Mouse (Mus musculus): Measurements from ENCODE around the gene Clic5. TPM values are rescaled to one million over a fixed set of nuclear protein-coding genes. Genes with fewer than 3 reads are reported as not detected.
"Not testable (repeated sequence)": the region's sequence is repeated elsewhere in the genome, so short reads cannot be mapped to it uniquely, and the experiment has no call there.

Clic5 gene
- polyA plus RNA-seq, 1 experiment from 2014 or later, result 0.27 TPM

DNA sequence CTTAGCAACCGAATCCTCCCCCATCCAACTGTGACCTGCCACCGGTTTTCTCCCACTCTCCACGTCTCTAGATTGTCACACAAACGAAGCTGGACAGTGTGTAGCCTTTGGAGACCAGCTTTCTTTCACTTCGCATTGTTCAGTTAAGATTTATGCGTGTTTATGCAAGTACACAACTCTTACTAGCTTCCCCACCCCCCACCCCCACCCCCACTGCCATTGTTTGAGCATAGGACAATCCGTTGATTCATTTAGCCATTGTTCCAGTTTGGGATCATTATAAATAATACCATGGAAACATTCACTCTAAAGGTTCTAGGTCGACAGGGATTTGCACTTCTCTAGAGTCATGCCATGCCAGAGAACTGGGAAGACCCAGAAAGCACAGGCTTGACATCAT is 7.0 kb upstream of the Clic5 start:
- Histone ChIP-seq H3K4me1 (ENCODE audit: control insufficient read depth, insufficient read depth, low read length) (no peaks in the 10 kb centered on the region), H3K9ac (ENCODE audit: low read length) (no peak overlapping the region), H3K36me3 (ENCODE audit: control insufficient read depth, insufficient read depth, low read length) (no peaks in the 10 kb centered on the region), H3K27me3 (ENCODE audit: control insufficient read depth, insufficient read depth, low read length) (no peaks in the 10 kb centered on the region), H3K9me3 (ENCODE audit: control insufficient read depth, low read length) (no peaks in the 10 kb centered on the region), H3K4me3 (ENCODE audit: low read depth, low read length) (no peak overlapping the region), H3K27ac (replicated peaks; ENCODE audit: low read depth, low read length) (no peak overlapping the region), H3K4me2 (ENCODE audit: low read depth, severe bottlenecking) (no peak overlapping the region)
- ATAC-seq (ENCODE audit: insufficient number of reproducible peaks, low FRiP score, low TSS enrichment, low read depth), result no peak
- DNase-seq (ENCODE audit: low spot score), result no peak
- WGBS, result 84% methylated on average over 8 of the region's 8 CpGs

DNA sequence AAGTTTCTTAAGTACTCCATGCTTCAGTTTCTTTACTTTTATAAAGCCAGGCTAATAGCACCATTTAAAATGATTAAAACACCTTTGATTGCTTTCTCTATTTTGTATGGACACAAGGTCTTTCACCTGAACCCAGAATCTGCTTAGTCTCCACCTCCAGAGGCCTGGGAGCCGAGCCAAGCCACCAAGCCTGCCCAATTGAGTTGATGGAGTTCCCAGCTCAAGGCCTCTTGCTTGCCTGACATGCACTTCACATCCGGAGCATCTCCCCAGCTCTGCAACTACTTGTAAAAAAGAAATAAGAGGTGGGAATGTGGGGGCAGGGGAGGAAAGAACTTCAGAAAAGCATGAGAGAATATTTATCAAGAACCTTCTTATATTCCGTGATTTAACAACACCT is 1.5 kb upstream of the Clic5 start:
- H3K27ac ChIP-seq (replicated peaks; ENCODE audit: low read depth, low read length), result no peak overlapping the region
- H3K27me3 ChIP-seq (ENCODE audit: control insufficient read depth, insufficient read depth, low read length), result peaks cover 8% of the 10 kb centered on the region; the same call in 1 of the 2 replicates
- H3K9ac ChIP-seq (ENCODE audit: low read length), result no peak overlapping the region
- H3K4me2 ChIP-seq (ENCODE audit: low read depth, severe bottlenecking), result no peak overlapping the region
- peaks cover 7% of the 10 kb centered on the region for H3K4me1 ChIP-seq (ENCODE audit: control insufficient read depth, insufficient read depth, low read length)
- no peak overlapping the region for H3K4me3 ChIP-seq (ENCODE audit: low read depth, low read length)
- ATAC-seq (ENCODE audit: insufficient number of reproducible peaks, low FRiP score, low TSS enrichment, low read depth) (no peak), DNase-seq (ENCODE audit: low spot score) (no peak)
- WGBS, result 82% methylated on average over 3 of the region's 3 CpGs
- no peaks in the 10 kb centered on the region for H3K36me3 ChIP-seq (ENCODE audit: control insufficient read depth, insufficient read depth, low read length)
- H3K9me3 ChIP-seq (ENCODE audit: control insufficient read depth, low read length), result no peaks in the 10 kb centered on the region

DNA sequence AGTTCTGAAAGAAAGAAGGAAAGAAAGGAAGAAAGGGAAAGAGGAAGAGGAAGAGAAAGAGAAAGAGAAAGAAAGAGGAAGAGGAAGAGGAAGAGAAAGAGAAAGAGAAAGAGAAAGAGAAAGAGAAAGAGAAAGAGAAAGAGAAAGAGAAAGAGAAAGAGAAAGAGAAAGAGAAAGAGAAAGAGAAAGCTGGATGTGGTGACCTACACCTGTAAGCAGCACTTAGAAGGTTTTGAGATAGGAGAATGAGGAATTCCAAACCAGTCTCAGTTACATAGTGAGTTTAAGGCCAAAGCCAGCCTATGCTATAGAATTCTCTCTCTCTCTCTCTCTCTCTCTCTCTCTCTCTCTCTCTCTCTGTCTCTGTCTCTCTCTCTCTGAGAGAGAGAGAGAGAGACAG is 847 bp upstream of the Clic5 start:
- H3K4me1 ChIP-seq (ENCODE audit: control insufficient read depth, insufficient read depth, low read length); H3K27me3 ChIP-seq (ENCODE audit: control insufficient read depth, insufficient read depth, low read length); H3K9me3 ChIP-seq (ENCODE audit: control insufficient read depth, low read length); H3K27ac ChIP-seq (replicated peaks; ENCODE audit: low read depth, low read length); H3K4me2 ChIP-seq (ENCODE audit: low read depth, severe bottlenecking); DNase-seq (ENCODE audit: low spot score); H3K9ac ChIP-seq (ENCODE audit: low read length); H3K4me3 ChIP-seq (ENCODE audit: low read depth, low read length); ATAC-seq (ENCODE audit: insufficient number of reproducible peaks, low FRiP score, low TSS enrichment, low read depth); H3K36me3 ChIP-seq (ENCODE audit: control insufficient read depth, insufficient read depth, low read length): not testable (repeated sequence)

DNA sequence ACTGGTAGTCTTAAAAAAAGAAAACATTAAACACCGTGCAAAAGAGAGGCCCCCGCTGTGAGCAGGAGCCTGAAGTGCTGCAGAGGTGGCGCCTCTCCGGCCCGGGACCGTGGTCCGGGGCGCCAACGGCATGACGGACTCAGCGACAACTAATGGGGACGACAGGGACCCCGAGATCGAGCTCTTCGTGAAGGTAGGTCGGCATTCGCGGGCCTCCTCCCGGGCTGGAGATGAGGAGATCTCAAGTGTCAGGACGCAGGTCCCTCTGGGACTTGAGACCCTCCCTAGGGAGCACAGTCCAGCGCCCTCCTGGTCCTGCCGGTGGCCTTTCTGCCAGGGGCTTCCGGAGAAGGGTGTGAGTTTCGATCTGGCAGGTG is 373 bp downstream of the Clic5 start:
- Histone ChIP-seq H3K9ac (ENCODE audit: low read length) (no peak overlapping the region), H3K36me3 (ENCODE audit: control insufficient read depth, insufficient read depth, low read length) (no peaks in the 10 kb centered on the region), H3K4me3 (ENCODE audit: low read depth, low read length) (peak overlapping the region; percentile 15), H3K27ac (replicated peaks; ENCODE audit: low read depth, low read length) (no peak overlapping the region), H3K4me2 (ENCODE audit: low read depth, severe bottlenecking) (peak overlapping the region; percentile 57), H3K27me3 (ENCODE audit: control insufficient read depth, insufficient read depth, low read length) (peaks cover 8% of the 10 kb centered on the region; the same call in 1 of the 2 replicates), H3K4me1 (ENCODE audit: control insufficient read depth, insufficient read depth, low read length) (peaks cover 7% of the 10 kb centered on the region), H3K9me3 (ENCODE audit: control insufficient read depth, low read length) (no peaks in the 10 kb centered on the region)
- 0% methylated on average over 24 of the region's 24 CpGs for WGBS
- DNase-seq (ENCODE audit: low spot score) (peak; percentile 47), ATAC-seq (ENCODE audit: insufficient number of reproducible peaks, low FRiP score, low TSS enrichment, low read depth) (no peak; the same call in 1 of the 2 replicates)

DNA sequence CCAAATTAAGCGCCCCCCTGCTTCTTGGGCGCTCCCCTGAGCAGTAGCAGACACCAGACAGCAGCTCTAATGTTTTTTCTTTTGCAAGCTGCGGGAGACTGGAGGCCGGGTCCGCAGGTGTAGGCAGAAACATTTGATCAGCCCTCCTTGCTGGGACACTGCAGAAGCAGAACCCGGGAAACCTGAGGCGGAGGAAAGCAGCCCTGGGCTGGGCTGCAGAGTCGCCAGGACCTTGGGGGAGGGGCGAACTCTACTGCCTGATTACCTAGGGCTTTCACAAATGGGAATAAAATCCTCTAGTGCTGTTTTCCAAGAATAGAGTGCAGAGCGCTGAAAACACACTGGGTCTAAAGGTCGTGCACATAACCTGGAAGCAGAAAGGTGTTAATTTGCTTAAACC is 1.3 kb downstream of the Clic5 start:
- Histone ChIP-seq H3K9me3 (ENCODE audit: control insufficient read depth, low read length) (no peaks in the 10 kb centered on the region), H3K9ac (ENCODE audit: low read length) (no peak overlapping the region), H3K27me3 (ENCODE audit: control insufficient read depth, insufficient read depth, low read length) (peaks cover 8% of the 10 kb centered on the region; the same call in 1 of the 2 replicates), H3K27ac (replicated peaks; ENCODE audit: low read depth, low read length) (no peak overlapping the region), H3K36me3 (ENCODE audit: control insufficient read depth, insufficient read depth, low read length) (no peaks in the 10 kb centered on the region), H3K4me1 (ENCODE audit: control insufficient read depth, insufficient read depth, low read length) (peaks cover 7% of the 10 kb centered on the region), H3K4me3 (ENCODE audit: low read depth, low read length) (0 out of 2 replicates have a peak overlapping the region, but pooled peaks have one; percentile 3), H3K4me2 (ENCODE audit: low read depth, severe bottlenecking) (peak overlapping the region; percentile 39; the same call in 1 of the 2 replicates)
- peak; percentile 81; the same call in 1 of the 2 replicates for ATAC-seq (ENCODE audit: insufficient number of reproducible peaks, low FRiP score, low TSS enrichment, low read depth)
- 3% methylated on average over 11 of the region's 11 CpGs for WGBS
- peak; percentile 76 for DNase-seq (ENCODE audit: low spot score)

DNA sequence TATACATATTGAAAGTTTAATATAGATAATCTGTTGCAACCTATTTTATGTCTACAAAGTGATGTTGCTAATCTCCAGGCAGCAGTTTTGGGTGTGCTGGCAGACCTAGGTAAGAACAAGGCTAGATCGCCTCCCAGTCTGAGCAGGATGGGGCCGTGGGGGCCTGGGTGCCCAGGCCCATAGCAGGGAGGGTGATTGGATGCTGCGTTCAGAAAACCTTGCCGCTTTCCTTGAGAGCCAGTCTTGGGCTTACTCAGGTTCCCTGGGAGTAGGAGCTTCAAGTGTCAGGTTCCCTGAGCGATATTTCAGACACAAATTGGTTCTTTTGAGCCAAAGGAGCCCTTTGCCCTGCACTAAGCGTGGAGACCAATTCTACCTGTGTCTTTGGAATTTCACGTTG is 1.9 kb downstream of the Clic5 start:
- Histone ChIP-seq H3K4me1 (ENCODE audit: control insufficient read depth, insufficient read depth, low read length) (peaks cover 7% of the 10 kb centered on the region), H3K9me3 (ENCODE audit: control insufficient read depth, low read length) (no peaks in the 10 kb centered on the region), H3K9ac (ENCODE audit: low read length) (no peak overlapping the region), H3K36me3 (ENCODE audit: control insufficient read depth, insufficient read depth, low read length) (no peaks in the 10 kb centered on the region), H3K4me2 (ENCODE audit: low read depth, severe bottlenecking) (no peak overlapping the region), H3K27ac (replicated peaks; ENCODE audit: low read depth, low read length) (no peak overlapping the region), H3K4me3 (ENCODE audit: low read depth, low read length) (no peak overlapping the region), H3K27me3 (ENCODE audit: control insufficient read depth, insufficient read depth, low read length) (peaks cover 8% of the 10 kb centered on the region; the same call in 1 of the 2 replicates)
- no peak for ATAC-seq (ENCODE audit: insufficient number of reproducible peaks, low FRiP score, low TSS enrichment, low read depth)
- 43% methylated on average over 7 of the region's 7 CpGs for WGBS
- DNase-seq (ENCODE audit: low spot score), result no peak

DNA sequence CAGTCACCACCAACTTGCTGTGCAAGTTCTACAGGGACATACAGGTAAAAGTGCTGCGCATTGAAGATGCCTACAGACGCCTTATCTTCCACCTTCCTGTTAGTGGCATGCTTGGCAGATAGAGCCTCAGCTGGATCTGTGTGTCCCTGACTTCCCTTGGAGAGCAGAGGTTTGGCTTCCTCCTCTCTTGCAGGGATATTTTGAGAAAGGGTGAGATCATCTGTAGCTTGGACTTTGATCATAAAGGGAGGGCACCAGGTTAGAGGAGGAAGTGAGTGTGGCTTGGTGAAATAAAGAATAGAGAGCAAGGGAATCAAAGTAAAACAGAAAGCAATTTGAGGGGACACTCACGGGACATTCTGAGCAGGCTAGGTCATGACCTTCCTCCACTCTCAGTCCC is 4.6 kb downstream of the Clic5 start:
- peaks cover 8% of the 10 kb centered on the region; the same call in 1 of the 2 replicates for H3K27me3 ChIP-seq (ENCODE audit: control insufficient read depth, insufficient read depth, low read length)
- peaks cover 7% of the 10 kb centered on the region for H3K4me1 ChIP-seq (ENCODE audit: control insufficient read depth, insufficient read depth, low read length)
- no peaks in the 10 kb centered on the region for H3K36me3 ChIP-seq (ENCODE audit: control insufficient read depth, insufficient read depth, low read length)
- H3K27ac ChIP-seq (replicated peaks; ENCODE audit: low read depth, low read length), result no peak overlapping the region
- ATAC-seq (ENCODE audit: insufficient number of reproducible peaks, low FRiP score, low TSS enrichment, low read depth), result no peak
- no peak for DNase-seq (ENCODE audit: low spot score)
- H3K4me3 ChIP-seq (ENCODE audit: low read depth, low read length), result no peak overlapping the region
- no peak overlapping the region for H3K9ac ChIP-seq (ENCODE audit: low read length)
- 77% methylated on average over 3 of the region's 3 CpGs for WGBS
- no peak overlapping the region for H3K4me2 ChIP-seq (ENCODE audit: low read depth, severe bottlenecking)
- no peaks in the 10 kb centered on the region for H3K9me3 ChIP-seq (ENCODE audit: control insufficient read depth, low read length)

DNA sequence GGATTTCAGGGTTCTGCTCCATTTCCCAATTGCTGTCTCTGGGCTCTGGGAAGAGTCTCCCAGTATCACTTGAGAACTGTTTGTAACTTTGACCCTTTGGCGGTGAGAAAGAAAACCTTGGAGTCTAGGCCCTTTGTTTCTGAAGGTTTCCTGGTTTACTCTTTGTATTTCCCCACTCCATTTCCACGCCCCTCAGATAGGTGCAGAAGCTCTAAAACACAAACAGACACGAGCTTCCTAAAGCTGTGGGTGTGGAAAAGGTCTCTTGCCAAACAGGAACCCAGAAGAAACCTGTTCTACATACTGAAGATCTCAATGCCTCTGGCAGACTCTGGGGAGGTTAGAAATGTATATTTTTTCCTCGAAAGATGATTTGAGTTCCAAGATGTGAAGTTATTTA is 10.8 kb downstream of the Clic5 start:
- no peak for DNase-seq (ENCODE audit: low spot score)
- Histone ChIP-seq H3K9me3 (ENCODE audit: control insufficient read depth, low read length) (no peaks in the 10 kb centered on the region), H3K27me3 (ENCODE audit: control insufficient read depth, insufficient read depth, low read length) (no peaks in the 10 kb centered on the region), H3K27ac (replicated peaks; ENCODE audit: low read depth, low read length) (no peak overlapping the region), H3K36me3 (ENCODE audit: control insufficient read depth, insufficient read depth, low read length) (no peaks in the 10 kb centered on the region), H3K4me3 (ENCODE audit: low read depth, low read length) (no peak overlapping the region), H3K4me1 (ENCODE audit: control insufficient read depth, insufficient read depth, low read length) (no peaks in the 10 kb centered on the region), H3K9ac (ENCODE audit: low read length) (no peak overlapping the region), H3K4me2 (ENCODE audit: low read depth, severe bottlenecking) (no peak overlapping the region)
- ATAC-seq (ENCODE audit: insufficient number of reproducible peaks, low FRiP score, low TSS enrichment, low read depth), result no peak
- WGBS, result 78% methylated on average over 4 of the region's 4 CpGs

DNA sequence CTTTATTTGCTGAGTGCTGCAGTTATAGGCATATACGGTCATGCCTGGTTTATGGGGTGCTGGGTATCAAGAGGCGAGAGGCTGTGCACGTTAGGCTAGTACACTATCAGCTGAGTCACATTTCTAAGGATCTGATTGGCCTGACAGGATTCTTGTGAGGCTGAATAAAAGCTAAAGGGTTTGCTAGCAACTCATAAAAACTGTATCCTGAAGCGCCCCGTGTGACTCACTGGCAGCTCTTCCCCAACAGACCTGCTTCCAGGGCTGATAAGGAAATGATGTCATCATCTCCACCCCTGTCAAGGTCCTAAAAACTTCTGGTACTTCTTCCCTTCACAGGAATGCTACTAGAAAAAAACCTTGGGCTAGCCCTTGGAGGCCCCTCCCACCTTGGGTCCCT is 14.6 kb downstream of the Clic5 start:
- no peaks in the 10 kb centered on the region for H3K9me3 ChIP-seq (ENCODE audit: control insufficient read depth, low read length)
- ATAC-seq (ENCODE audit: insufficient number of reproducible peaks, low FRiP score, low TSS enrichment, low read depth) (no peak), DNase-seq (ENCODE audit: low spot score) (no peak)
- H3K36me3 ChIP-seq (ENCODE audit: control insufficient read depth, insufficient read depth, low read length), result no peaks in the 10 kb centered on the region
- 76% methylated on average over 5 of the region's 5 CpGs for WGBS
- H3K9ac ChIP-seq (ENCODE audit: low read length), result no peak overlapping the region
- no peak overlapping the region for H3K4me3 ChIP-seq (ENCODE audit: low read depth, low read length)
- H3K4me2 ChIP-seq (ENCODE audit: low read depth, severe bottlenecking), result no peak overlapping the region
- no peak overlapping the region for H3K27ac ChIP-seq (replicated peaks; ENCODE audit: low read depth, low read length)
- no peaks in the 10 kb centered on the region for H3K4me1 ChIP-seq (ENCODE audit: control insufficient read depth, insufficient read depth, low read length)
- H3K27me3 ChIP-seq (ENCODE audit: control insufficient read depth, insufficient read depth, low read length), result no peaks in the 10 kb centered on the region
